Mouse (Mus musculus) CD8-positive naive resting alpha-beta T cell, adult 2 months (primary cell): Measurements from ENCODE around the gene Psg19.

ENCODE experiments used
- DNase-seq, 2 experiments: peaks; one replicate each; pipeline ENCODE4 v3.0.0; 2022; ENCODE audit warnings: low read depth in 2 of 2, low spot score in 2 of 2

The Psg19 gene

GRCm38 (mm10) chr7:18746189-18746860 is 52.0 kb downstream of the Psg19 start:
- DNase-seq, result no peak
